Mouse (Mus musculus) Patski (cell line): Measurements from ENCODE around the gene Pfdn5. TPM values are rescaled to one million over a fixed set of nuclear protein-coding genes. Genes with fewer than 3 reads are reported as not detected.
A peak's percentile ranks its signal among the peaks of the same experiment; 100 is the strongest.

Source experiments
- ATAC-seq: fragments of 100-300 bp; one replicate; pipeline ENCODE4 v1.8.0; 2021
- CTCF ChIA-PET: fragments of 350-600 bp; sonication (Branson Sonifier 250); formaldehyde crosslinking; loops from one replicate; lab custom pipeline; 2022; ENCODE audit warnings: inconsistent platforms; lab: Charles Lee
- POLR2A ChIA-PET: fragments of 350-600 bp; sonication (Branson Sonifier 250); formaldehyde crosslinking; loops from one replicate; lab custom pipeline; 2022; ENCODE audit warnings: antibody characterized with exemption, inconsistent platforms; lab: Charles Lee
- DNase-seq: peaks from one replicate; pipeline ENCODE4 v3.0.0-alpha.2; 2011; ENCODE audit warnings: low read depth, low spot score
- H3K27me3 ChIP-seq: fragments of 371-371 bp; one replicate; pipeline ENCODE4 v1.5.1; 2021
- CTCF ChIP-seq: fragments of 100-300 bp; IDR thresholded peaks from one replicate; pipeline ENCODE4 v1.5.1; 2021
- in situ Hi-C: fragments of 300-500 bp; cut with MboI; formaldehyde crosslinking; loops from 3 replicates; pipeline ENCODE4 v1.11.1; 2018; ENCODE audit warnings: low pct_unique_long_range_greater_than_20kb, mixed read lengths
- polyA plus RNA-seq: library from polyadenylated mRNA; unstranded; gene quantifications from one replicate; pipeline ENCODE4 v1.2.3, GENCODE M21; 2021

The Pfdn5 gene
- 642 TPM for polyA plus RNA-seq

GRCm38 (mm10) chr15:102326022-102326576 is at the start of gene Pfdn5:
Pfdn5 (plus strand) TSS chr15:102326116.
- peak; percentile 66 for ATAC-seq
- H3K27me3 ChIP-seq = no peaks in the 10 kb centered on the region
- ChIA-PET POLR2A (interaction anchor here (0.9 to 1.2 kb wide), 6 partner anchors 8 to 68 kb away, joined by 3 to 4 read pairs (median 3); partner anchors contain the start of gene Aaas), CTCF (interaction anchor here (1.1 to 1.7 kb wide), 4 partner anchors 9 to 56 kb away, joined by 3 to 4 read pairs (median 4); no protein-coding TSS in a partner anchor)
- no peak for TF ChIP-seq CTCF
- in situ Hi-C loops = no loop called here
- peak; percentile 50 for DNase-seq

DNA sequence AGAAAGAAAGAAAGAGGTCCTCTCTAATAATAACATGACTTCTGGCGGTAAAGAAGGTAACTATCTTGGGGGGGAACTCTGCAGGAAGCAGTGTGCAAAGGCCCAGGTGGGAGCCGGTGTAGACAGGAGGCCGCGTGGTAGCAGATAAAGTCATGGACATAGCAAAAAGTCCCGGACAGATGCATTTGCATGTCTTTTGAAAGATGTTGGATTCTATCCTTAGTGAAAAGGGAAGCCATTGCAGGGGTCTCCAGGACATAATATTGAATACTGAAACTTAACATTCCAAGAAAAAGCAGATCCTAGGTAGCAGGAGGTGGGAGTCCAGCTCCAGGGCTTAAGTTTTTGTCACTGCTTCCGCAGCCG is 47.2 kb upstream of the Pfdn5 start:
- ChIA-PET POLR2A (interaction anchor here (0.8 to 1.6 kb wide), 4 partner anchors 21 to 40 kb away, joined by 3 to 4 read pairs (median 4); no protein-coding TSS in a partner anchor), CTCF (interaction anchor here (2.7 kb wide), 1 partner anchor 39 kb away, joined by 8 read pairs; no protein-coding TSS in a partner anchor)
- in situ Hi-C loops = no loop called here
- ATAC-seq (no peak), DNase-seq (no peak)
- no peak for TF ChIP-seq CTCF
- no peaks in the 10 kb centered on the region for H3K27me3 ChIP-seq

GRCm38 (mm10) chr15:102279092-102279782 is 46.7 kb upstream of the Pfdn5 start, which contains the start of gene Mfsd5:
Mfsd5 (plus strand) TSS chr15:102279454.
- DNase-seq = peak; percentile 38
- POLR2A ChIA-PET = interaction anchor here (0.8 to 1.6 kb wide), 6 partner anchors 13 to 239 kb away, joined by 3 to 6 read pairs (median 4); partner anchors contain the start of gene Tarbp2
- H3K27me3 ChIP-seq = no peaks in the 10 kb centered on the region
- in situ Hi-C loops = no loop called here
- CTCF ChIA-PET = interaction anchor here (2.7 kb wide), 1 partner anchor 40 kb away, joined by 8 read pairs; no protein-coding TSS in a partner anchor
- peak; percentile 87 for TF ChIP-seq CTCF
- peak; percentile 85 for ATAC-seq

DNA sequence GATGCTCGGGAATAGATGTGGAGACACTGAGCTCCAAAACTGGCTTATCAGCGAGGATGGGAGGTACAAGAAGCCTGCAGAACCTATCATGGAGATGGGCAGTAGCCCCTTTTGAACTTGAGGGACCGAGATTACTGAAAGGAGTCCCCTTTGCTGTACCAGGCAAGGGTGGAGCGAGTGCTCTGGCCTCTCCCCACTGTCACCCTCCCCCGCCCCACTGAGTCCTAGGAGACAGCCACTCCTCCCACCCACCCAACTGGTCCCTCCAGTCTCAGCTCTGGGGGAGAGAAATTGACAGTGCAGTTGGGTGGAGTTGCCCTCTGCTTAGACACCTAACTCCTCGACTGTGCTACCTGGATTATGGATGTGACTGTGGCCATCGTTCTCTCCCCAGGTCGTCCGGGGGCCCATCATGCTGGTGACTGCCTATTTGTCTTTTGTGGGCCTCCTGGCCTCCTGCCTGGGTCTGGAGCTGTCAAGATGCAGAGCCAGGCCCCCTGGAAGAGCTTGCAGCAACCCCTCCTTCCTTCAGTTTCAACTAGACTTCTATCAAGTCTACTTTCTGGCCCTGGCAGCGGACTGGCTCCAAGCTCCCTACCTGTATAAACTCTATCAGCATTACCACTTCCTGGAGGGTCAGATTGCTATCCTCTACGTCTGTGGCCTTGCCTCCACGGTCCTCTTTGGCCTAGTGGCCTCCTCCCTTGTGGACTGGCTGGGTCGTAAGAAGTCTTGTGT is 46.0 kb upstream of the Pfdn5 start:
- in situ Hi-C loops = no loop called here
- TF ChIP-seq CTCF = no peak
- DNase-seq = no peak
- ChIA-PET CTCF (interaction anchor here (1.2 to 2.7 kb wide), 2 partner anchors 40 to 41 kb away, joined by 3 to 8 read pairs; no protein-coding TSS in a partner anchor), POLR2A (interaction anchor here (0.6 to 1.6 kb wide), 6 partner anchors 14 to 238 kb away, joined by 3 to 6 read pairs (median 4); partner anchors contain the start of gene Tarbp2)
- no peak for ATAC-seq
- H3K27me3 ChIP-seq = no peaks in the 10 kb centered on the region

DNA sequence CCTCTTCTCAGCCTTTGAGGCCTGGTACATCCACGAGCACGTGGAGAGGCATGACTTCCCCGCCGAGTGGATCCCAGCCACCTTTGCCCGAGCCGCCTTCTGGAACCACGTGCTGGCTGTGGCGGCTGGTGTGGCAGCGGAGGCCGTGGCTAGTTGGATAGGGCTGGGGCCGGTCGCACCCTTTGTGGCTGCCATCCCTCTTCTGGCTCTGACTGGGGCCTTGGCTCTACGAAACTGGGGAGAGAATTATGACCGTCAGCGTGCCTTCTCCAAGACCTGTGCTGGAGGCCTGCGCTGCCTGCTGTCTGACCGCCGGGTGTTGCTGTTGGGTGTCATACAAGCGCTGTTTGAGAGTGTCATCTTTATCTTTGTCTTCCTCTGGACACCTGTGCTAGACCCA is 45.3 kb upstream of the Pfdn5 start:
- ChIA-PET POLR2A (interaction anchor here (0.6 kb wide), 2 partner anchors 20 to 35 kb away, joined by 3 to 4 read pairs; no protein-coding TSS in a partner anchor), CTCF (interaction anchor here (1.2 kb wide), 1 partner anchor 41 kb away, joined by 3 read pairs; no protein-coding TSS in a partner anchor)
- no peak for TF ChIP-seq CTCF
- ATAC-seq (no peak), DNase-seq (no peak)
- no peaks in the 10 kb centered on the region for H3K27me3 ChIP-seq
- in situ Hi-C loops = no loop called here

GRCm38 (mm10) chr15:102282463-102283292 is 43.2 kb upstream of the Pfdn5 start:
- no peak for DNase-seq
- in situ Hi-C loops = no loop called here
- no peaks in the 10 kb centered on the region for H3K27me3 ChIP-seq
- no peak for ATAC-seq
- ChIA-PET CTCF (interaction anchor here (1.2 kb wide), 1 partner anchor 95 kb away, joined by 3 read pairs; no protein-coding TSS in a partner anchor), POLR2A (no interaction called here)
- no peak for TF ChIP-seq CTCF

DNA sequence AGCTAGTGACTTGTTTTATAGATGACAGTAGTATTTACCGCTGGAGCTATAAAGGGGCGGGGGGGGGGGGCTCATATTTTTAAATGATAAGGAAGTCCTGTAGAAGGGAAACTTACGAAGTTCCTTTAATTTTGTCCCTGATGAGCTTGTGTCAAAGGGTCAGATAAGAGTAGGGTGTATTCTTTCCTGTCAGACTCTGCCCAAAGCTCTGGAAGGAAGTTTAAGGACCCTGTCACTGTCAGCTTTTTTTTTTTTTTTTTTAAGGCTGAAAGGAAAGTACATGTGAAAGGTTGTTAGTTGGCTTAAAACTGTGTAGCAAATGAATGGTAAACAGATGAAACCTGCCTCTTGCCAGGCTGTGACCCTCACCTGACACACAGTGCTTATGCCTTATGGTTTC is 42.3 kb upstream of the Pfdn5 start:
- ChIA-PET POLR2A (interaction anchor here (0.9 kb wide), 1 partner anchor 43 kb away, joined by 4 read pairs; the partner anchor contains the start of gene Pfdn5), CTCF (interaction anchor here (1.2 kb wide), 1 partner anchor 94 kb away, joined by 3 read pairs; no protein-coding TSS in a partner anchor)
- in situ Hi-C loops = no loop called here
- ATAC-seq (no peak), DNase-seq (no peak)
- TF ChIP-seq CTCF = no peak
- no peaks in the 10 kb centered on the region for H3K27me3 ChIP-seq

DNA sequence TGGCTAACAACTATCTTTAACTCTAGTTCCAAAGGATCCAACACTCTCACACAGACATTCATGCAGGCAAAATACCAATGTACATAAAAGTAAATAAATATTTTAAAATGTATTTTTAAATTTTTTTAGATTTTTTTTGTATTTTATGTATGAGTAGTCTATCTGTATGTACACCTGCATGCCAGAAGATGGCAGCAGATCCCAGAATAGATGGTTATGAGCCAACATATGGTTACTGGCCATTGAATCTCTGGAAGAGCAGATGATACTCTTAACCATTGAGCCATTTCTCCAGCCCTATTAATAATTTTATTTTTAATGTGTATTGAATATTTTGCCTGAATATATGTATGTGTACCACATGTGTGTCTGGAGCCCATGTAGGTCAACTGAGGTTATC is 38.5 kb upstream of the Pfdn5 start:
- no peak for ATAC-seq
- H3K27me3 ChIP-seq = no peaks in the 10 kb centered on the region
- in situ Hi-C loops = no loop called here
- CTCF ChIA-PET = no interaction called here
- no peak for DNase-seq
- POLR2A ChIA-PET = no interaction called here
- peak; percentile 74 for TF ChIP-seq CTCF

DNA sequence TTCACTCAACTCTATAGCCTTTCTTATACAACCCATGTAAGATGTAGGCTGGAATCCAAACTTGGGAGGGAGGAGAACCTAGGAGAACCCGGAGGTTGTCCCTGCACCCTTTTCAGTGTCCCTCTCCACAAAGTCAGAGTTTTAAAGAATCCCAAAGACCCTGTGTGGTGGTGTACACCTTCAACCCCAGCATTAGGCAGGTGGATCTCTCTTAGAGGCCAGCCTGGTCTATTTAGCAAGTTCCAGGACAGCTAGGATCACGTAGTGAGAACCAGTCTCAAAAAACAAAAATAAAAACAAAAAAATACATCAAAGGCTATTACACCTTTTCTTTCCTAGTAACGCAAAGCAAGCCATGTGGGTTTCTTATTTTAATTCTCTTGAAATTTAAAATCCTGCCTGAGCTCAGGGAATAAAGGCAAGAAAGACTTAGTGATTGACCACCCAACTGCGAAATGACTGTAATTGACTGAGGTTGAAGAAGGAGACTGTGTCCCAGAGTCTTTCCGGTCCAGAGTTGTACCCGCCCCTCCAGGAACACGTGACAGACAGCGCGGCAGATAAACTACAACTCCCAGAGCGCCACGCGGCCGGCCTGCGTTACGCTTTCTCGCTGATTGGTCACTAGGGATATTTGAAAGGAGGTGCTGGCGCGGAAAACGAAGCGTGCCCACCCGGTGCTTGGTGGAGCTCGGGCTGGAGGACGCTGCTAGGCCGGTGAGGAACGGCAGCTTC is 30.1 kb upstream of the Pfdn5 start, which contains the start of gene Espl1:
Gene Espl1, plus strand, starts transcription at position 634 of the 735 bp plus-strand sequence.
- CTCF ChIA-PET = no interaction called here
- no peaks in the 10 kb centered on the region for H3K27me3 ChIP-seq
- peak; percentile 67 for ATAC-seq
- in situ Hi-C loops = no loop called here
- peak; percentile 48 for DNase-seq
- no peak for TF ChIP-seq CTCF
- POLR2A ChIA-PET = interaction anchor here (0.6 to 1.6 kb wide), 2 partner anchors 17 to 26 kb away, joined by 3 read pairs; no protein-coding TSS in a partner anchor
